Mouse (Mus musculus): ENCODE results near the gene Ifnar1. TPM values are rescaled to one million over a fixed set of nuclear protein-coding genes. Genes with fewer than 3 reads are reported as not detected.

The Ifnar1 gene
- polyA plus RNA-seq, 1 experiment from 2014 or later = 61.4 TPM

- Histone ChIP-seq H3K4me3 (no peak overlapping the region), H3K9me3 (replicated peaks) (no peaks in the 10 kb centered on the region), H3K36me3 (peaks cover 20% of the 10 kb centered on the region), H3K4me1 (peaks cover 59% of the 10 kb centered on the region), H3K27me3 (ENCODE audit: low read depth, poor library complexity, severe bottlenecking) (no peaks in the 10 kb centered on the region), H3K27ac (no peak overlapping the region)
- 63% methylated on average over 9 of the region's 9 CpGs for WGBS
- no peak for DNase-seq (ENCODE audit: low spot score)
Measured at GRCm38 (mm10) chr16:91552072-91552471, 67.0 kb downstream of the Ifnar1 start.

GRCm38 (mm10) chr16:91553625-91554024 lies 68.6 kb downstream of the Ifnar1 start:
- Histone ChIP-seq H3K4me3 (no peak overlapping the region), H3K9me3 (replicated peaks) (no peaks in the 10 kb centered on the region), H3K27ac (peak overlapping the region; percentile 36; the same call in 1 of the 2 replicates), H3K27me3 (ENCODE audit: low read depth, poor library complexity, severe bottlenecking) (no peaks in the 10 kb centered on the region), H3K4me1 (peaks cover 45% of the 10 kb centered on the region), H3K36me3 (peaks cover 32% of the 10 kb centered on the region)
- DNase-seq (ENCODE audit: low spot score) = no peak
- 46% methylated on average over 12 of the region's 12 CpGs for WGBS

GRCm38 (mm10) chr16:91555017-91555605 lies 70.1 kb downstream of the Ifnar1 start:
- peaks cover 32% of the 10 kb centered on the region for H3K4me1 ChIP-seq
- peaks cover 44% of the 10 kb centered on the region for H3K36me3 ChIP-seq
- 83% methylated on average over 8 of the region's 8 CpGs for WGBS
- no peak for DNase-seq (ENCODE audit: low spot score)
- no peaks in the 10 kb centered on the region for H3K9me3 ChIP-seq (replicated peaks)
- no peaks in the 10 kb centered on the region for H3K27me3 ChIP-seq (ENCODE audit: low read depth, poor library complexity, severe bottlenecking)
- no peak overlapping the region for H3K27ac ChIP-seq
- H3K4me3 ChIP-seq = no peak overlapping the region

GRCm38 (mm10) chr16:91556659-91557058 lies 71.6 kb downstream of the Ifnar1 start:
- Histone ChIP-seq H3K4me1 (peaks cover 30% of the 10 kb centered on the region), H3K36me3 (peaks cover 54% of the 10 kb centered on the region), H3K4me3 (no peak overlapping the region), H3K27me3 (ENCODE audit: low read depth, poor library complexity, severe bottlenecking) (no peaks in the 10 kb centered on the region), H3K9me3 (replicated peaks) (no peaks in the 10 kb centered on the region), H3K27ac (peak overlapping the region; percentile 25; the same call in 1 of the 2 replicates)
- no peak for DNase-seq (ENCODE audit: low spot score)
- 72% methylated on average over 15 of the region's 15 CpGs for WGBS

Small RNA genes lying within 50 kb of the gene (microRNA-seq; reads per million reads assigned to microRNA genes)
- not detected for gene Mir6367

Other genes starting within 250 kb of the Ifnar1 start
- gene Olig1, start 215.5 kb upstream of the Ifnar1 start, polyA plus RNA-seq (2016; fragmentation: Nextera tagmentation; extraction: Ambion mirVana) = not detected in 2 replicates
- 33.0 and 35.3 TPM in 2 replicates for gene Ifnar2, start 112.5 kb upstream of the Ifnar1 start, polyA plus RNA-seq (2016; fragmentation: Nextera tagmentation; extraction: Ambion mirVana)
- not detected in 2 replicates for gene Gm21970, start 93.5 kb upstream of the Ifnar1 start, polyA plus RNA-seq (2016; fragmentation: Nextera tagmentation; extraction: Ambion mirVana)
- gene Il10rb, start 79.1 kb upstream of the Ifnar1 start, polyA plus RNA-seq (2016; fragmentation: Nextera tagmentation; extraction: Ambion mirVana) = 7.0 TPM in 2 replicates
- 24.1 and 32.9 TPM in 2 replicates for gene Ifngr2, start 61.8 kb downstream of the Ifnar1 start, polyA plus RNA-seq (2016; fragmentation: Nextera tagmentation; extraction: Ambion mirVana)
- gene Tmem50b, start 112.6 kb downstream of the Ifnar1 start, polyA plus RNA-seq (2016; fragmentation: Nextera tagmentation; extraction: Ambion mirVana) = 19.8 and 25.7 TPM in 2 replicates
- 3.0 and 4.6 TPM in 2 replicates for gene Dnajc28, start 133.8 kb downstream of the Ifnar1 start, polyA plus RNA-seq (2016; fragmentation: Nextera tagmentation; extraction: Ambion mirVana)
- 178 and 199 TPM in 2 replicates for gene Gart, start 161.7 kb downstream of the Ifnar1 start, polyA plus RNA-seq (2016; fragmentation: Nextera tagmentation; extraction: Ambion mirVana)
- gene Son, start 162.3 kb downstream of the Ifnar1 start, polyA plus RNA-seq (2016; fragmentation: Nextera tagmentation; extraction: Ambion mirVana) = 105 and 122 TPM in 2 replicates
- 41.0 and 43.2 TPM in 2 replicates for gene Donson, start 203.5 kb downstream of the Ifnar1 start, polyA plus RNA-seq (2016; fragmentation: Nextera tagmentation; extraction: Ambion mirVana)
- 54.5 and 61.3 TPM in 2 replicates for gene Cryzl1, start 243.7 kb downstream of the Ifnar1 start, polyA plus RNA-seq (2016; fragmentation: Nextera tagmentation; extraction: Ambion mirVana)
- 33.1 and 34.5 TPM in 2 replicates for gene Itsn1, start 244.0 kb downstream of the Ifnar1 start, polyA plus RNA-seq (2016; fragmentation: Nextera tagmentation; extraction: Ambion mirVana)